Mouse (Mus musculus): Measurements from ENCODE around the gene Pus7l. TPM values are rescaled to one million over a fixed set of nuclear protein-coding genes. Genes with fewer than 3 reads are reported as not detected.

Pus7l gene
- polyA plus RNA-seq, 1 experiment from 2014 or later: 8.9 TPM

DNA sequence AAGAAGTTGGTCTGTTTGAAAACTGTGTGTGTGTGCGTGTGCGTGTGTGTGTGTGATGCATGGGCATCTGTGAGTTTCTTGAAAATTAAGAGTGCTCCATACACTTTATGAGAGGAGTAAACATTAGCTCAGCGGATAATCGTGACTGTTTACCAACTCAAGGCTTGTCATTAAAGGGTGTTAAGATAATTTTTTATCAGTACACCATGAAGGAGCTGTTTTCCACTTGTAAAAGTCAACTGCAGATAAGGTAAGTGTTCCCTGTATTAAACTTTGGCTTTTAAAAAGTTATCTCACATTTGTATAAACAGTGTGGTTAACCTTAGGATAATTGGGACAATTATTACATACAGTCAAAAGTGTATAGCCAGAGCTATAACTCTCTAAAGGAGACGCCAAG, 11.0 kb downstream of the Pus7l start:
- peak; percentile 59; the same call in 1 of the 2 replicates for ATAC-seq (ENCODE audit: insufficient number of reproducible peaks, insufficient read depth, low FRiP score, low read depth)
- Histone ChIP-seq H3K9me3 (ENCODE audit: control insufficient read depth, low read depth, low read length) (no peaks in the 10 kb centered on the region), H3K4me2 (replicated peaks; ENCODE audit: low read depth, low read length) (no peak overlapping the region), H3K4me1 (ENCODE audit: control insufficient read depth, insufficient read depth, low read length) (no peaks in the 10 kb centered on the region), H3K27me3 (ENCODE audit: control insufficient read depth, insufficient read depth, low read length) (no peaks in the 10 kb centered on the region), H3K4me3 (ENCODE audit: low read depth, low read length) (no peak overlapping the region), H3K9ac (replicated peaks; ENCODE audit: low read depth, low read length) (no peak overlapping the region), H3K36me3 (ENCODE audit: control insufficient read depth, insufficient read depth, low read length) (no peaks in the 10 kb centered on the region; the same call in 1 of the 2 replicates), H3K27ac (ENCODE audit: low read length) (0 out of 2 replicates have a peak overlapping the region, but pooled peaks have one; percentile 22)
- 69% methylated on average over 5 of the region's 5 CpGs for WGBS

GRCm38 (mm10) chr15:94530519-94530918, 12.8 kb downstream of the Pus7l start:
- Histone ChIP-seq H3K9me3 (ENCODE audit: control insufficient read depth, low read depth, low read length) (no peaks in the 10 kb centered on the region), H3K4me2 (replicated peaks; ENCODE audit: low read depth, low read length) (no peak overlapping the region), H3K4me3 (ENCODE audit: low read depth, low read length) (no peak overlapping the region), H3K36me3 (ENCODE audit: control insufficient read depth, insufficient read depth, low read length) (no peaks in the 10 kb centered on the region; the same call in 1 of the 2 replicates), H3K27me3 (ENCODE audit: control insufficient read depth, insufficient read depth, low read length) (no peaks in the 10 kb centered on the region), H3K27ac (ENCODE audit: low read length) (no peak overlapping the region), H3K9ac (replicated peaks; ENCODE audit: low read depth, low read length) (no peak overlapping the region), H3K4me1 (ENCODE audit: control insufficient read depth, insufficient read depth, low read length) (no peaks in the 10 kb centered on the region)
- 80% methylated on average over 3 of the region's 3 CpGs for WGBS
- ATAC-seq (ENCODE audit: insufficient number of reproducible peaks, insufficient read depth, low FRiP score, low read depth): no peak

GRCm38 (mm10) chr15:94524956-94525355, 18.4 kb downstream of the Pus7l start:
- Histone ChIP-seq H3K9ac (replicated peaks; ENCODE audit: low read depth, low read length) (no peak overlapping the region), H3K4me2 (replicated peaks; ENCODE audit: low read depth, low read length) (no peak overlapping the region), H3K27ac (ENCODE audit: low read length) (no peak overlapping the region), H3K27me3 (ENCODE audit: control insufficient read depth, insufficient read depth, low read length) (no peaks in the 10 kb centered on the region), H3K9me3 (ENCODE audit: control insufficient read depth, low read depth, low read length) (no peaks in the 10 kb centered on the region), H3K36me3 (ENCODE audit: control insufficient read depth, insufficient read depth, low read length) (no peaks in the 10 kb centered on the region; the same call in 1 of the 2 replicates), H3K4me1 (ENCODE audit: control insufficient read depth, insufficient read depth, low read length) (no peaks in the 10 kb centered on the region), H3K4me3 (ENCODE audit: low read depth, low read length) (no peak overlapping the region)
- 84% methylated on average over 12 of the region's 12 CpGs for WGBS
- no peak for ATAC-seq (ENCODE audit: insufficient number of reproducible peaks, insufficient read depth, low FRiP score, low read depth)

DNA sequence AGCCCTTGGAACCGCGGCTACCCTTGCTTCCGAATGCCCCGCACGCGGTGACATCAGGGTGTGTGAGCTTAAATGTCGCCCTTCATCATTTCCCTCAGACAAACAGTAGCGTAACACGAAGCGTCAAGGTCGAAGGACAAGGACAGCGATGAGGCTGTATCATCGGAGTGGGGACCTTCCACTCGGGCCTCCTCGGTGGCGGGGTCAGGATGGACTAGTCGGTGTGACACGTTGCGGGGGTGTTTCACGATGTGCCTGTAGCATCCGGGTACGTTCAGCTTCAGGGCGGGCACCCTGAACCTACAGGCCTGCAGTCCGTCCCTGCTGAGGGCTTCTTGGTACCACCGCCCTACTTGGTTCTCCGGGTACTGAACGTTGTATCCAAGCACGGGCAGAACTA, 20.1 kb downstream of the Pus7l start:
- no peaks in the 10 kb centered on the region for H3K4me1 ChIP-seq (ENCODE audit: control insufficient read depth, insufficient read depth, low read length)
- WGBS: 80% methylated on average over 28 of the region's 28 CpGs
- ATAC-seq (ENCODE audit: insufficient number of reproducible peaks, insufficient read depth, low FRiP score, low read depth): no peak

GRCm38 (mm10) chr15:94520959-94521358, 22.4 kb downstream of the Pus7l start:
- Histone ChIP-seq H3K27me3 (ENCODE audit: control insufficient read depth, insufficient read depth, low read length) (no peaks in the 10 kb centered on the region), H3K27ac (ENCODE audit: low read length) (no peak overlapping the region), H3K4me1 (ENCODE audit: control insufficient read depth, insufficient read depth, low read length) (no peaks in the 10 kb centered on the region), H3K9ac (replicated peaks; ENCODE audit: low read depth, low read length) (no peak overlapping the region), H3K4me2 (replicated peaks; ENCODE audit: low read depth, low read length) (no peak overlapping the region), H3K9me3 (ENCODE audit: control insufficient read depth, low read depth, low read length) (no peaks in the 10 kb centered on the region), H3K36me3 (ENCODE audit: control insufficient read depth, insufficient read depth, low read length) (no peaks in the 10 kb centered on the region), H3K4me3 (ENCODE audit: low read depth, low read length) (no peak overlapping the region)
- 70% methylated on average over 5 of the region's 5 CpGs for WGBS
- ATAC-seq (ENCODE audit: insufficient number of reproducible peaks, insufficient read depth, low FRiP score, low read depth): no peak

More for the DNA sequence above, 20.1 kb downstream of the Pus7l start:
- Histone ChIP-seq H3K36me3 (ENCODE audit: control insufficient read depth, insufficient read depth, low read length) (no peaks in the 10 kb centered on the region), H3K27ac (ENCODE audit: low read length) (no peak overlapping the region), H3K27me3 (ENCODE audit: control insufficient read depth, insufficient read depth, low read length) (no peaks in the 10 kb centered on the region), H3K4me3 (ENCODE audit: low read depth, low read length) (no peak overlapping the region), H3K4me2 (replicated peaks; ENCODE audit: low read depth, low read length) (no peak overlapping the region), H3K9ac (replicated peaks; ENCODE audit: low read depth, low read length) (no peak overlapping the region), H3K9me3 (ENCODE audit: control insufficient read depth, low read depth, low read length) (no peaks in the 10 kb centered on the region)

GRCm38 (mm10) chr15:94520205-94520900, 23.0 kb downstream of the Pus7l start:
- no peak overlapping the region for H3K9ac ChIP-seq (replicated peaks; ENCODE audit: low read depth, low read length)
- no peaks in the 10 kb centered on the region for H3K36me3 ChIP-seq (ENCODE audit: control insufficient read depth, insufficient read depth, low read length)
- WGBS: 38% methylated on average over 9 of the region's 9 CpGs
- ATAC-seq (ENCODE audit: insufficient number of reproducible peaks, insufficient read depth, low FRiP score, low read depth): no peak
- H3K27ac ChIP-seq (ENCODE audit: low read length): no peak overlapping the region
- H3K4me2 ChIP-seq (replicated peaks; ENCODE audit: low read depth, low read length): no peak overlapping the region
- H3K4me3 ChIP-seq (ENCODE audit: low read depth, low read length): no peak overlapping the region
- H3K9me3 ChIP-seq (ENCODE audit: control insufficient read depth, low read depth, low read length): no peaks in the 10 kb centered on the region
- no peaks in the 10 kb centered on the region for H3K4me1 ChIP-seq (ENCODE audit: control insufficient read depth, insufficient read depth, low read length)
- no peaks in the 10 kb centered on the region for H3K27me3 ChIP-seq (ENCODE audit: control insufficient read depth, insufficient read depth, low read length)

DNA sequence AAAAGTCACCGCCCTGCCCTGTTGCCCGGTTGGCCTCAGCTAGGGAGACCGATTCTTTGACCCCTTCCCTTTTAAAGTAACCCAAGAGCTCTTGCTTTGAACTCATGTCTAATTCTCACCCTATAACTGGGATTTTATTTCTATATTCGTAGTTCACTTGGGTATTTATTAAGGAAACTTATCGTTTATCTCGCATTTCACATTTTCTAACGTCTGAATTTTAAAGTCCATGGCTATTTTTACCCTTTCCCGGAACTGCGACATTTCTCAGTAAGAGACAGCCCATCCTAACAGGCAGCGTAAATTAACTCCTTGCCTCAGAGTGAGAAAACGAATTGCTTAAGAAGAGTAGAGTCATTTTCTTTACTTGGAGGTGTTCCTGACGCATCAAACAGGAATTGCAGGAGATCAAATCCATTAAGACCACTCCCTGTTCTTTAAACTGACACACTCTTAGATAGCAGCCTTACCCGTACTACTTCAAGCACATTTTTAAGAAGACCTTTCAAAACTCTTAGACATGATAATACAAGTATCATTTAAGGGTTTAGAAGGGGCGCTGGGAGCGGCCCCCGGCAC, 25.3 kb downstream of the Pus7l start:
- Histone ChIP-seq H3K27me3 (ENCODE audit: control insufficient read depth, insufficient read depth, low read length) (no peaks in the 10 kb centered on the region), H3K9me3 (ENCODE audit: control insufficient read depth, low read depth, low read length) (no peaks in the 10 kb centered on the region), H3K4me3 (ENCODE audit: low read depth, low read length) (no peak overlapping the region), H3K9ac (replicated peaks; ENCODE audit: low read depth, low read length) (no peak overlapping the region), H3K4me1 (ENCODE audit: control insufficient read depth, insufficient read depth, low read length) (no peaks in the 10 kb centered on the region), H3K36me3 (ENCODE audit: control insufficient read depth, insufficient read depth, low read length) (no peaks in the 10 kb centered on the region), H3K27ac (ENCODE audit: low read length) (no peak overlapping the region), H3K4me2 (replicated peaks; ENCODE audit: low read depth, low read length) (no peak overlapping the region)
- 66% methylated on average over 16 of the region's 16 CpGs for WGBS
- ATAC-seq (ENCODE audit: insufficient number of reproducible peaks, insufficient read depth, low FRiP score, low read depth): no peak

- ATAC-seq (ENCODE audit: insufficient number of reproducible peaks, insufficient read depth, low FRiP score, low read depth): no peak
- Histone ChIP-seq H3K4me3 (ENCODE audit: low read depth, low read length) (no peak overlapping the region), H3K9ac (replicated peaks; ENCODE audit: low read depth, low read length) (no peak overlapping the region), H3K36me3 (ENCODE audit: control insufficient read depth, insufficient read depth, low read length) (no peaks in the 10 kb centered on the region; the same call in 1 of the 2 replicates), H3K4me1 (ENCODE audit: control insufficient read depth, insufficient read depth, low read length) (no peaks in the 10 kb centered on the region), H3K9me3 (ENCODE audit: control insufficient read depth, low read depth, low read length) (no peaks in the 10 kb centered on the region), H3K27me3 (ENCODE audit: control insufficient read depth, insufficient read depth, low read length) (no peaks in the 10 kb centered on the region), H3K27ac (ENCODE audit: low read length) (no peak overlapping the region), H3K4me2 (replicated peaks; ENCODE audit: low read depth, low read length) (no peak overlapping the region)
- 78% methylated on average over 12 of the region's 12 CpGs for WGBS
These were observed 39.7 kb downstream of the Pus7l start for GRCm38 (mm10) chr15:94503451-94504215.

All from stomach, embryonic 14.5 days (tissue).